Mouse (Mus musculus): Measurements from ENCODE around the gene Hoxd13. TPM values are rescaled to one million over a fixed set of nuclear protein-coding genes. Genes with fewer than 3 reads are reported as not detected.
A peak's percentile ranks its signal among the peaks of the same experiment; 100 is the strongest.

The Hoxd13 gene
- polyA plus RNA-seq, 1 experiment from 2014 or later: not detected

DNA sequence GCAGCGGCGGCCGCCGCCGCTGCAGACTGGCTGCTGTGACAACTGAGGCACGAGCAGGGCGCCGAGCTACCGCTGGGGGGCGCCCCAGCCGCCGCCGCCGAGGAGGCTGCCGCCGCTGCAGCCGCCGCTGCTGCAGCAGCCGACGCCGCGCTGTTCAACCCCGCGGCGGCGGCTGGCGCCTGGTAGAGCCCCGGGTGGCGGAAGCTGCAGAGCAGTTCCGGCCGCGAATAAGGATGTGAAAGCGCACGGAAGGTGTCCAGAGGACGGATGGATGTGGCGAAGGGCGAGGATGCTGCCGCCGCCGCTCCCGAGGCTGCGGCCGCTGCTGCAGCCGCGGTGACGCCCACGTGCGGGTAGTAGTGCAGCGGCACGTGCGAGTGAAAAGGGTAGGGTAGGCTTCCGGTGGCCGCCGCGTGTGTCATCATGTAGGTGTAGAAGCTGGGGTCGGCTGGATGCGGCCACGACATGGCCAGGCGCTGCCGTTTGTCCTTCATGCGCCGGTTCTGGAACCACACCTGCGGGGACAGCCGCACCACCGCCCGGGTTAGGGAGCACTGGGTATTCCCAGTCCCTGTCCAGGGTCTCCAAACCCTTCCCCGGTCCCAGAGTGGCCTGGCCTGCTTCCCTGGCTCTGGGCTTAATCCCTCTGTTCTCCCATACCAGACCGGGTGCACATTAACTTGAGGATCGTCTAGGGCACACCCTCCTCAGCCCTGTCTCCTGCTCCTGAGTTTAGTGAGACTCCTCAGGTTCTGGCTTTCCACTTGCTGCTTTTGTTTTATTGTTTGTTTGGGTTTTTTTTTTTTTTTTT lies 12.1 kb upstream of the Hoxd13 start:
- Histone ChIP-seq H3K4me3 (ENCODE audit: low read depth, low read length) (peak overlapping the region; percentile 36), H3K27me3 (replicated peaks; ENCODE audit: control insufficient read depth, insufficient read depth, low read length) (peaks cover 94% of the 10 kb centered on the region), H3K27ac (ENCODE audit: low read depth, low read length) (no peak overlapping the region), H3K9me3 (ENCODE audit: control insufficient read depth) (no peaks in the 10 kb centered on the region), H3K4me1 (replicated peaks; ENCODE audit: control insufficient read depth, insufficient read depth, low read length) (no peaks in the 10 kb centered on the region), H3K36me3 (ENCODE audit: control insufficient read depth, insufficient read depth) (no peaks in the 10 kb centered on the region), H3K4me2 (replicated peaks; ENCODE audit: low read depth) (peak overlapping the region; percentile 62), H3K9ac (ENCODE audit: low read depth, low read length) (no peak overlapping the region)
- peak; percentile 10; the same call in 1 of the 2 replicates for ATAC-seq
- TF ChIP-seq CTCF (IDR thresholded peaks at IDR 0.05; ENCODE audit: low read depth): no peak
- WGBS: under 1% methylated on average over 64 of the region's 69 CpGs

DNA sequence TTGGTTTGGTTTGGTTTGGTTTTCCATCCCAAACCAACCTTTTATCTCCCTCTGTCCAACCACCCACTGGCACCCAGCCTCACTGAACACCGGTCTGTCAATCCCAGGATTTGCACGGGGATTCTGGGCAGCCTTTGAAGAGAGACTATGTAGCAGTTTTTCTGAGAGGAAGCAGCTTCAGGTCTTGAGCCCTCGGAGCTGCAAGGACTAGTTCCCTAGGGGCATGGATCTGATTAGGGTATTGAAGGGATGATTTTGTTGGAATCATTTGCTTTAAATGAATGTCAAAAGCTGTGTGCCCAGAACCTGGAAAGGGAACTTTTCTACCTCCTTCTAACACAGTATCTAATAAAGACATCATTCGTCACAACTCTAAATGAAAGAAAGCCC lies 11.5 kb upstream of the Hoxd13 start:
- Histone ChIP-seq H3K27ac (ENCODE audit: low read depth, low read length) (no peak overlapping the region), H3K4me3 (ENCODE audit: low read depth, low read length) (no peak overlapping the region), H3K4me2 (replicated peaks; ENCODE audit: low read depth) (no peak overlapping the region), H3K4me1 (replicated peaks; ENCODE audit: control insufficient read depth, insufficient read depth, low read length) (no peaks in the 10 kb centered on the region), H3K27me3 (replicated peaks; ENCODE audit: control insufficient read depth, insufficient read depth, low read length) (peaks cover 94% of the 10 kb centered on the region), H3K36me3 (ENCODE audit: control insufficient read depth, insufficient read depth) (no peaks in the 10 kb centered on the region), H3K9ac (ENCODE audit: low read depth, low read length) (no peak overlapping the region), H3K9me3 (ENCODE audit: control insufficient read depth) (no peaks in the 10 kb centered on the region)
- TF ChIP-seq CTCF (IDR thresholded peaks at IDR 0.05; ENCODE audit: low read depth): no peak
- no peak for ATAC-seq
- WGBS: 5% methylated on average over 4 of the region's 4 CpGs

DNA sequence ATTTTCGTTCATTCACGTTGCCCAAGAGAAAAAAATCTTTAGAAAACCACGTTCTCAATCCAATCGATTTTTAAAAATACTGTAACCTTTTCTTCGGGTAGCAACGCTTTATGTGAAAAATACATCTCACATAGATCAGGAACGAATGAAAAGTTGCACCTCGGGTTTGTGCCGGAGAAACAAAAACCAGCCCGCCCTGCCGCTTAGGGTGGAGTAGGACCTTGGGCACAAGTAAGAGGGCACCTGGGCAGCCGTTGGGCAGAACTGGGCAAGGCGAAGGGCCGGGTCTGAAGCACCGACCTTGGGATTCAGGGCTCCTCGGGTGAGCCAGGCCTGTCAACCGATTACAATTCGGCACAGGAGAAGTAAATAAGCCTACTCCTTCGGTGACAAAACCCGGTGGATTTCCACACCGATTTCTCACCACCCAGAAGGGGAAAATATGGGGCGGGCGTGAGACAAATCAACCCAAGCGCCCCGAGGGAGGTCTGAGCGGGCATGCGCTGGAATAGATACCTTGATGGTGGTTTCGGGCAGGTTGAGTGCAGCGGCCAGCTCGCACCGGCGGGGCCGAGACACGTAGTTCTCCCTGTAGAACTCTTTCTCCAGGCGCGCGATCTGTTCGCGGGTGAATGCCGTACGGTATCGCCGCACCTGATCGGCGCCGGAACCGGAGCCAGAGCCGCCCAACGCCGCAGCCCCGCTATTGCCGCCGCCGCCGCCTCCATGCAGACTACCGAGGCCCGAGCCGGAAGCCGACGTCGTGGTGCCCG lies 10.7 kb upstream of the Hoxd13 start:
- Histone ChIP-seq H3K9ac (ENCODE audit: low read depth, low read length) (no peak overlapping the region), H3K36me3 (ENCODE audit: control insufficient read depth, insufficient read depth) (no peaks in the 10 kb centered on the region), H3K27me3 (replicated peaks; ENCODE audit: control insufficient read depth, insufficient read depth, low read length) (peaks cover 94% of the 10 kb centered on the region), H3K4me1 (replicated peaks; ENCODE audit: control insufficient read depth, insufficient read depth, low read length) (no peaks in the 10 kb centered on the region), H3K9me3 (ENCODE audit: control insufficient read depth) (no peaks in the 10 kb centered on the region), H3K4me2 (replicated peaks; ENCODE audit: low read depth) (peak overlapping the region; percentile 41), H3K4me3 (ENCODE audit: low read depth, low read length) (peak overlapping the region; percentile 27), H3K27ac (ENCODE audit: low read depth, low read length) (no peak overlapping the region)
- ATAC-seq: no peak
- TF ChIP-seq CTCF (IDR thresholded peaks at IDR 0.05; ENCODE audit: low read depth): no peak
- WGBS: 3% methylated on average over 62 of the region's 62 CpGs

GRCm38 (mm10) chr2:74658024-74658666 lies 10.0 kb upstream of the Hoxd13 start:
- 5% methylated on average over 15 of the region's 15 CpGs for WGBS
- Histone ChIP-seq H3K36me3 (ENCODE audit: control insufficient read depth, insufficient read depth) (no peaks in the 10 kb centered on the region), H3K4me2 (replicated peaks; ENCODE audit: low read depth) (peak overlapping the region; percentile 41), H3K4me1 (replicated peaks; ENCODE audit: control insufficient read depth, insufficient read depth, low read length) (no peaks in the 10 kb centered on the region), H3K27ac (ENCODE audit: low read depth, low read length) (no peak overlapping the region), H3K9ac (ENCODE audit: low read depth, low read length) (no peak overlapping the region), H3K27me3 (replicated peaks; ENCODE audit: control insufficient read depth, insufficient read depth, low read length) (peaks cover 95% of the 10 kb centered on the region), H3K4me3 (ENCODE audit: low read depth, low read length) (peak overlapping the region; percentile 27), H3K9me3 (ENCODE audit: control insufficient read depth) (no peaks in the 10 kb centered on the region)
- no peak for ATAC-seq
- TF ChIP-seq CTCF (IDR thresholded peaks at IDR 0.05; ENCODE audit: low read depth): no peak

GRCm38 (mm10) chr2:74658667-74659371 lies 9.3 kb upstream of the Hoxd13 start:
- Histone ChIP-seq H3K9ac (ENCODE audit: low read depth, low read length) (no peak overlapping the region), H3K36me3 (ENCODE audit: control insufficient read depth, insufficient read depth) (no peaks in the 10 kb centered on the region), H3K4me2 (replicated peaks; ENCODE audit: low read depth) (no peak overlapping the region), H3K27me3 (replicated peaks; ENCODE audit: control insufficient read depth, insufficient read depth, low read length) (peaks cover 98% of the 10 kb centered on the region), H3K4me3 (ENCODE audit: low read depth, low read length) (peak overlapping the region; percentile 9; the same call in 1 of the 2 replicates), H3K4me1 (replicated peaks; ENCODE audit: control insufficient read depth, insufficient read depth, low read length) (no peaks in the 10 kb centered on the region), H3K27ac (ENCODE audit: low read depth, low read length) (no peak overlapping the region), H3K9me3 (ENCODE audit: control insufficient read depth) (no peaks in the 10 kb centered on the region)
- 3% methylated on average over 47 of the region's 47 CpGs for WGBS
- ATAC-seq: no peak
- TF ChIP-seq CTCF (IDR thresholded peaks at IDR 0.05; ENCODE audit: low read depth): no peak
